Mouse (Mus musculus) heart, embryonic 11.5 days (tissue): Measurements from ENCODE around the gene Anks1. TPM values are rescaled to one million over a fixed set of nuclear protein-coding genes. Genes with fewer than 3 reads are reported as not detected.

Source experiments
- ATAC-seq: fragments of 200-750 bp; cut with Nextera tagmentation; replicated peaks from 2 replicates; pipeline ENCODE4 v1.8.0; 2017; ENCODE audit warnings: moderate library complexity; ENCODE audit not compliant: insufficient number of reproducible peaks, low FRiP score, low TSS enrichment
- H3K27ac ChIP-seq: fragments of 300-500 bp; sonication (generic); 2 replicates; pipeline ENCODE4 v1.5.1; 2014; ENCODE audit warnings: mild to moderate bottlenecking, low read depth, low read length
- H3K27me3 ChIP-seq: fragments of 300-500 bp; sonication (generic); 2 replicates; pipeline ENCODE4 v1.6.1; 2014; ENCODE audit warnings: mild to moderate bottlenecking, low read length, mixed read lengths; ENCODE audit not compliant: control insufficient read depth, insufficient read depth
- H3K36me3 ChIP-seq: fragments of 300-500 bp; sonication (generic); 2 replicates; pipeline ENCODE4 v1.6.1; 2014; ENCODE audit warnings: mild to moderate bottlenecking, low read length, moderate library complexity, mixed read lengths; ENCODE audit not compliant: control insufficient read depth, insufficient read depth
- H3K4me1 ChIP-seq: fragments of 300-500 bp; sonication (generic); 2 replicates; pipeline ENCODE4 v1.6.1; 2014; ENCODE audit warnings: low read length; ENCODE audit not compliant: control insufficient read depth, insufficient read depth
- H3K4me2 ChIP-seq: fragments of 300-500 bp; sonication (generic); 2 replicates; pipeline ENCODE4 v1.6.1; 2014; ENCODE audit warnings: mild to moderate bottlenecking, moderate library complexity
- H3K4me3 ChIP-seq: fragments of 300-500 bp; sonication (generic); 2 replicates; pipeline ENCODE4 v1.5.1; 2014; ENCODE audit warnings: low read depth, low read length
- H3K9ac ChIP-seq: fragments of 300-500 bp; sonication (generic); 2 replicates; pipeline ENCODE4 v1.6.1; 2014; ENCODE audit warnings: mild to moderate bottlenecking, low read depth, low read length, moderate library complexity
- H3K9me3 ChIP-seq: fragments of 300-500 bp; sonication (generic); replicated peaks from 2 replicates; pipeline ENCODE4 v1.6.1; 2016; ENCODE audit warnings: low read length; ENCODE audit not compliant: control insufficient read depth
- WGBS: fragments of 180-500 bp; shearing (Covaris S2); extraction: QIAGEN DNeasy Blood & Tissue Kit; methylation state at CpG from one replicate; pipeline ENCODE4 v1.1.7; 2014; ENCODE audit not compliant: insufficient replicate concordance; 5-methylcytosine and 5-hydroxymethylcytosine counted together
- polyA plus RNA-seq: library from polyadenylated mRNA; unstranded; fragments of >200 nt; fragmentation: Nextera tagmentation; extraction: Ambion mirVana; gene quantifications from 2 replicates; pipeline ENCODE4 v1.2.1, GENCODE M21; 2014

Anks1 gene
- polyA plus RNA-seq, 1 experiment from 2014 or later, result 6.9 TPM

GRCm38 (mm10) chr17:28030446-28030845 lies 121.3 kb downstream of the Anks1 start:
- Histone ChIP-seq H3K4me3 (no peak overlapping the region), H3K9me3 (no peaks in the 10 kb centered on the region), H3K27ac (no peak overlapping the region), H3K4me2 (no peak overlapping the region), H3K36me3 (no peaks in the 10 kb centered on the region; the same call in 1 of the 2 replicates), H3K27me3 (no peaks in the 10 kb centered on the region), H3K9ac (no peak overlapping the region), H3K4me1 (peaks cover 61% of the 10 kb centered on the region)
- ATAC-seq, result no peak
- 82% methylated on average over 10 of the region's 10 CpGs for WGBS

- H3K27ac ChIP-seq, result no peak overlapping the region
- no peak overlapping the region for H3K4me3 ChIP-seq
- H3K4me1 ChIP-seq, result peaks cover 53% of the 10 kb centered on the region
- peak overlapping the region; percentile 22; the same call in 1 of the 2 replicates for H3K9ac ChIP-seq
- H3K9me3 ChIP-seq, result no peaks in the 10 kb centered on the region
- WGBS, result 48% methylated on average over 9 of the region's 9 CpGs
- no peak overlapping the region for H3K4me2 ChIP-seq
- no peaks in the 10 kb centered on the region; the same call in 1 of the 2 replicates for H3K36me3 ChIP-seq
- no peak for ATAC-seq
- no peaks in the 10 kb centered on the region for H3K27me3 ChIP-seq
Measured at GRCm38 (mm10) chr17:28031281-28031941, 122.3 kb downstream of the Anks1 start.

- WGBS, result 70% methylated on average over 10 of the region's 10 CpGs
- H3K27ac ChIP-seq, result no peak overlapping the region
- H3K4me2 ChIP-seq, result no peak overlapping the region
- no peaks in the 10 kb centered on the region for H3K9me3 ChIP-seq
- H3K4me3 ChIP-seq, result no peak overlapping the region
- no peak for ATAC-seq
- H3K27me3 ChIP-seq, result no peaks in the 10 kb centered on the region
- H3K4me1 ChIP-seq, result peaks cover 54% of the 10 kb centered on the region
- H3K9ac ChIP-seq, result peak overlapping the region; percentile 36; the same call in 1 of the 2 replicates
- H3K36me3 ChIP-seq, result no peaks in the 10 kb centered on the region; the same call in 1 of the 2 replicates
Measured at GRCm38 (mm10) chr17:28032219-28032618, 123.1 kb downstream of the Anks1 start.

- H3K9ac ChIP-seq, result no peak overlapping the region
- no peak overlapping the region for H3K4me2 ChIP-seq
- no peak for ATAC-seq
- no peaks in the 10 kb centered on the region for H3K27me3 ChIP-seq
- H3K4me1 ChIP-seq, result peaks cover 57% of the 10 kb centered on the region
- H3K27ac ChIP-seq, result no peak overlapping the region
- WGBS, result 26% methylated on average over 3 of the region's 3 CpGs
- H3K9me3 ChIP-seq, result no peaks in the 10 kb centered on the region
- H3K36me3 ChIP-seq, result no peaks in the 10 kb centered on the region; the same call in 1 of the 2 replicates
- no peak overlapping the region for H3K4me3 ChIP-seq
Measured at GRCm38 (mm10) chr17:28033046-28033580, 124.0 kb downstream of the Anks1 start.

GRCm38 (mm10) chr17:28034986-28035385 lies 125.9 kb downstream of the Anks1 start:
- Histone ChIP-seq H3K4me2 (peak overlapping the region; percentile 5; the same call in 1 of the 2 replicates), H3K4me3 (no peak overlapping the region), H3K4me1 (peaks cover 55% of the 10 kb centered on the region), H3K27me3 (no peaks in the 10 kb centered on the region), H3K9me3 (no peaks in the 10 kb centered on the region), H3K27ac (peak overlapping the region; percentile 29), H3K9ac (no peak overlapping the region), H3K36me3 (peaks cover 3% of the 10 kb centered on the region)
- no peak for ATAC-seq
- WGBS, result 46% methylated on average over 8 of the region's 8 CpGs

- Histone ChIP-seq H3K4me1 (peaks cover 55% of the 10 kb centered on the region), H3K4me2 (no peak overlapping the region), H3K9me3 (no peaks in the 10 kb centered on the region), H3K4me3 (no peak overlapping the region), H3K36me3 (peaks cover 3% of the 10 kb centered on the region), H3K27ac (0 out of 2 replicates have a peak overlapping the region, but pooled peaks have one; percentile 22), H3K27me3 (no peaks in the 10 kb centered on the region), H3K9ac (0 out of 2 replicates have a peak overlapping the region, but pooled peaks have one; percentile 28)
- no peak for ATAC-seq
- WGBS, result 68% methylated on average over 14 of the region's 14 CpGs
Measured at GRCm38 (mm10) chr17:28036813-28037756, 128.0 kb downstream of the Anks1 start.

GRCm38 (mm10) chr17:28040620-28041019 lies 131.5 kb downstream of the Anks1 start:
- ATAC-seq, result no peak
- Histone ChIP-seq H3K4me2 (peak overlapping the region; percentile 39), H3K27ac (no peak overlapping the region), H3K36me3 (peaks cover 3% of the 10 kb centered on the region), H3K4me3 (no peak overlapping the region), H3K9me3 (no peaks in the 10 kb centered on the region), H3K27me3 (no peaks in the 10 kb centered on the region), H3K9ac (0 out of 2 replicates have a peak overlapping the region, but pooled peaks have one; percentile 54), H3K4me1 (peaks cover 31% of the 10 kb centered on the region)
- 39% methylated on average over 16 of the region's 16 CpGs for WGBS

- Histone ChIP-seq H3K27me3 (no peaks in the 10 kb centered on the region), H3K36me3 (peaks cover 3% of the 10 kb centered on the region), H3K27ac (no peak overlapping the region), H3K9me3 (no peaks in the 10 kb centered on the region), H3K4me2 (no peak overlapping the region), H3K9ac (no peak overlapping the region), H3K4me3 (no peak overlapping the region), H3K4me1 (peaks cover 31% of the 10 kb centered on the region)
- no peak for ATAC-seq
- WGBS, result 92% methylated on average over 13 of the region's 13 CpGs
Measured at GRCm38 (mm10) chr17:28041298-28041697, 132.2 kb downstream of the Anks1 start.
